Mouse (Mus musculus) embryonic facial prominence, embryonic 12.5 days (tissue): ENCODE results near the gene Prr23a2. TPM values are rescaled to one million over a fixed set of nuclear protein-coding genes. Genes with fewer than 3 reads are reported as not detected.
A peak's percentile ranks its signal among the peaks of the same experiment; 100 is the strongest.

ENCODE experiments used
- ATAC-seq: fragments of 200-750 bp; cut with Nextera tagmentation; 2 replicates; pipeline ENCODE4 v1.8.0; 2017; ENCODE audit not compliant: insufficient number of reproducible peaks, insufficient read depth, low FRiP score, low TSS enrichment
- H3K27ac ChIP-seq: fragments of 300-500 bp; sonication (generic); 2 replicates; pipeline ENCODE4 v1.5.1; 2016; ENCODE audit warnings: mild to moderate bottlenecking
- H3K27me3 ChIP-seq: fragments of 300-500 bp; sonication (generic); 2 replicates; pipeline ENCODE4 v1.6.1; 2016; ENCODE audit warnings: mild to moderate bottlenecking, moderate library complexity
- H3K36me3 ChIP-seq: fragments of 300-500 bp; sonication (generic); 2 replicates; pipeline ENCODE4 v1.6.1; 2016; ENCODE audit warnings: mild to moderate bottlenecking
- H3K4me1 ChIP-seq: fragments of 300-500 bp; sonication (generic); 2 replicates; pipeline ENCODE4 v1.6.1; 2016
- H3K4me2 ChIP-seq: fragments of 300-500 bp; sonication (generic); replicated peaks from 2 replicates; pipeline ENCODE4 v1.6.1; 2016; ENCODE audit warnings: mild to moderate bottlenecking, moderate library complexity
- H3K4me3 ChIP-seq: fragments of 300-500 bp; sonication (generic); 2 replicates; pipeline ENCODE4 v1.5.1; 2016; ENCODE audit warnings: mild to moderate bottlenecking
- H3K9ac ChIP-seq: fragments of 300-500 bp; sonication (generic); 2 replicates; pipeline ENCODE4 v1.6.1; 2016; ENCODE audit warnings: mild to moderate bottlenecking, moderate library complexity
- H3K9me3 ChIP-seq: fragments of 300-500 bp; sonication (generic); 2 replicates; pipeline ENCODE4 v1.6.1; 2016; ENCODE audit warnings: mild to moderate bottlenecking, moderate library complexity
- WGBS: fragments of 180-500 bp; shearing (Covaris S2); methylation state at CpG from one replicate; pipeline ENCODE4 v1.1.7; 2016; 5-methylcytosine and 5-hydroxymethylcytosine counted together
- polyA plus RNA-seq: library from polyadenylated mRNA; unstranded; fragments of >200 nt; fragmentation: Nextera tagmentation; extraction: Ambion mirVana; gene quantifications from 2 replicates; pipeline ENCODE4 v1.2.1, GENCODE M21; 2016

Prr23a2 gene
- polyA plus RNA-seq, 1 experiment from 2014 or later, result not detected

GRCm38 (mm10) chr9:98842117-98842516, 14.2 kb upstream of the Prr23a2 start, which contains the start of gene Prr23a1:
TSS of gene Prr23a1 (plus strand) at chr9:98842503.
- Histone ChIP-seq H3K4me3 (no peak within 1 kb of the TSS), H3K27ac (no peak within 1 kb of the TSS), H3K4me1 (no peaks in the 10 kb centered on the region), H3K27me3 (no peaks in the 10 kb centered on the region; the same call in 1 of the 2 replicates), H3K9ac (no peak within 1 kb of the TSS), H3K36me3 (no peaks in the 10 kb centered on the region), H3K4me2 (peak within 1 kb of the TSS; percentile 32), H3K9me3 (peaks cover 5% of the 10 kb centered on the region; the same call in 1 of the 2 replicates)
- ATAC-seq, result no peak
- WGBS, result 58% methylated on average over 22 of the region's 22 CpGs

- Histone ChIP-seq H3K27ac (no peak overlapping the region), H3K4me3 (no peak overlapping the region), H3K9ac (no peak overlapping the region), H3K4me2 (no peak overlapping the region), H3K4me1 (no peaks in the 10 kb centered on the region), H3K27me3 (peaks cover 3% of the 10 kb centered on the region; the same call in 1 of the 2 replicates), H3K36me3 (no peaks in the 10 kb centered on the region), H3K9me3 (no peaks in the 10 kb centered on the region)
- WGBS, result 76% methylated on average over 3 of the region's 3 CpGs
- ATAC-seq, result no peak
Observed at GRCm38 (mm10) chr9:98863463-98863862, 7.2 kb downstream of the Prr23a2 start.

- Histone ChIP-seq H3K4me3 (no peak within 1 kb of the TSS), H3K4me1 (no peaks in the 10 kb centered on the region), H3K9me3 (no peaks in the 10 kb centered on the region), H3K36me3 (no peaks in the 10 kb centered on the region), H3K27me3 (peaks cover 3% of the 10 kb centered on the region; the same call in 1 of the 2 replicates), H3K4me2 (0 out of 2 replicates have a peak within 1 kb of the TSS, but pooled peaks have one; percentile 21), H3K9ac (no peak within 1 kb of the TSS), H3K27ac (no peak within 1 kb of the TSS)
- no peak for ATAC-seq
- 42% methylated on average over 22 of the region's 22 CpGs for WGBS
Observed at GRCm38 (mm10) chr9:98864571-98864970, 8.3 kb downstream of the Prr23a2 start, which contains the start of gene Prr23a3. TSS of gene Prr23a3 (plus strand) at chr9:98864767.

- Histone ChIP-seq H3K27ac (no peak overlapping the region), H3K9me3 (peaks cover 12% of the 10 kb centered on the region; the same call in 1 of the 2 replicates), H3K4me3 (no peak overlapping the region), H3K4me1 (no peaks in the 10 kb centered on the region), H3K9ac (no peak overlapping the region), H3K36me3 (no peaks in the 10 kb centered on the region), H3K4me2 (no peak overlapping the region), H3K27me3 (no peaks in the 10 kb centered on the region)
- 85% methylated on average over 1 of the region's 1 CpGs for whole genome bisulfite sequencing
- ATAC-seq, result no peak
Observed at GRCm38 (mm10) chr9:98901486-98901885, 45.2 kb downstream of the Prr23a2 start.

- Histone ChIP-seq H3K27me3 (no peaks in the 10 kb centered on the region), H3K36me3 (no peaks in the 10 kb centered on the region), H3K9ac (no peak within 1 kb of the TSS), H3K9me3 (0 out of 2 replicates have a peak, but pooled peaks cover 2% of the 10 kb centered on the region), H3K4me2 (no peak within 1 kb of the TSS), H3K27ac (no peak within 1 kb of the TSS), H3K4me1 (no peaks in the 10 kb centered on the region), H3K4me3 (no peak within 1 kb of the TSS)
- no peak for ATAC-seq
- WGBS, result 88% methylated on average over 2 of the region's 2 CpGs
Observed at GRCm38 (mm10) chr9:98902819-98903218, 46.5 kb downstream of the Prr23a2 start, which contains the start of gene 7420426K07Rik. TSS of gene 7420426K07Rik (plus strand) at chr9:98903119.

Other genes starting within 250 kb of the Prr23a2 start
- not detected in 2 replicates for gene Prr23a1, start 14.0 kb upstream of the Prr23a2 start, polyA plus RNA-seq
- 0.24 TPM in 1 of 2 replicates, not detected in the other for gene Prr23a3, start 8.3 kb downstream of the Prr23a2 start, polyA plus RNA-seq
- not detected in 2 replicates for gene 7420426K07Rik, start 46.6 kb downstream of the Prr23a2 start, polyA plus RNA-seq
- 11.0 and 14.3 TPM in 2 replicates for gene Foxl2, start 98.8 kb downstream of the Prr23a2 start, polyA plus RNA-seq
- gene Faim, start 129.9 kb downstream of the Prr23a2 start, polyA plus RNA-seq, result 55.2 and 56.3 TPM in 2 replicates
- not detected in 2 replicates for gene Gm1123, start 179.2 kb downstream of the Prr23a2 start, polyA plus RNA-seq